Mouse (Mus musculus) yolk sac, embryonic 10.5 days (tissue): ENCODE results near the gene Enpep.

Source experiments
- DNase-seq: peaks from one replicate; pipeline ENCODE4 v3.0.0-alpha.2; 2017; ENCODE audit warnings: low spot score

The Enpep gene

GRCm38 (mm10) chr3:129311951-129312350 is 20.6 kb downstream of the Enpep start:
- no peak for DNase-seq

- DNase-seq = no peak
Measured at GRCm38 (mm10) chr3:129309926-129310325, 22.6 kb downstream of the Enpep start.

- DNase-seq = no peak
Measured at GRCm38 (mm10) chr3:129308876-129309275, 23.6 kb downstream of the Enpep start.

- DNase-seq = no peak
Measured at GRCm38 (mm10) chr3:129308102-129308752, 24.3 kb downstream of the Enpep start.

- no peak for DNase-seq
Measured at GRCm38 (mm10) chr3:129303941-129304340, 28.6 kb downstream of the Enpep start.

- no peak for DNase-seq
Measured at GRCm38 (mm10) chr3:129299874-129300273, 32.6 kb downstream of the Enpep start.

GRCm38 (mm10) chr3:129298606-129299005 is 33.9 kb downstream of the Enpep start:
- no peak for DNase-seq

GRCm38 (mm10) chr3:129296994-129297393 is 35.5 kb downstream of the Enpep start:
- no peak for DNase-seq

- DNase-seq = no peak
Measured at GRCm38 (mm10) chr3:129295883-129296282, 36.6 kb downstream of the Enpep start.

- no peak for DNase-seq
Measured at GRCm38 (mm10) chr3:129289536-129289935, 43.0 kb downstream of the Enpep start.

- no peak for DNase-seq
Measured at GRCm38 (mm10) chr3:129287140-129287539, 45.4 kb downstream of the Enpep start.

- DNase-seq = no peak
Measured at GRCm38 (mm10) chr3:129286426-129286825, 46.1 kb downstream of the Enpep start.

GRCm38 (mm10) chr3:129284326-129284725 is 48.2 kb downstream of the Enpep start:
- no peak for DNase-seq

- DNase-seq = no peak
Measured at GRCm38 (mm10) chr3:129279441-129279840, 53.1 kb downstream of the Enpep start.

GRCm38 (mm10) chr3:129273156-129273831 is 59.2 kb downstream of the Enpep start:
- peak; percentile 67 for DNase-seq

- DNase-seq = peak; percentile 27
Measured at GRCm38 (mm10) chr3:129270044-129270443, 62.5 kb downstream of the Enpep start.

GRCm38 (mm10) chr3:129268886-129269683 is 63.4 kb downstream of the Enpep start:
- DNase-seq = no peak

- peak; percentile 31 for DNase-seq
Measured at GRCm38 (mm10) chr3:129258497-129258896, 74.0 kb downstream of the Enpep start.

- no peak for DNase-seq
Measured at GRCm38 (mm10) chr3:129256766-129257165, 75.8 kb downstream of the Enpep start.

- no peak for DNase-seq
Measured at GRCm38 (mm10) chr3:129256283-129256682, 76.2 kb downstream of the Enpep start.

GRCm38 (mm10) chr3:129254246-129254645 is 78.3 kb downstream of the Enpep start:
- no peak for DNase-seq

- no peak for DNase-seq
Measured at GRCm38 (mm10) chr3:129250997-129251396, 81.5 kb downstream of the Enpep start.
